Mouse (Mus musculus): Measurements from ENCODE around the gene Hoxd12. TPM values are rescaled to one million over a fixed set of nuclear protein-coding genes. Genes with fewer than 3 reads are reported as not detected.

Hoxd12 gene
- polyA plus RNA-seq, 1 experiment from 2014 or later, result not detected

GRCm38 (mm10) chr2:74711721-74712621 lies 37.2 kb downstream of the Hoxd12 start, which contains the start of the genes Hoxd3 and Hoxd4:
Gene Hoxd3 (plus strand): TSS chr2:74711927.
Gene Hoxd4 (plus strand): TSS chr2:74711929.
- ATAC-seq, result no peak
- Histone ChIP-seq H3K4me1 (peaks cover 12% of the 10 kb centered on the region), H3K4me2 (peak within 1 kb of the TSS; percentile 42), H3K9ac (no peak within 1 kb of the TSS), H3K4me3 (peak within 1 kb of the TSS; percentile 15), H3K9me3 (replicated peaks) (no peaks in the 10 kb centered on the region), H3K36me3 (ENCODE audit: poor library complexity, severe bottlenecking) (no peaks in the 10 kb centered on the region), H3K27ac (no peak within 1 kb of the TSS), H3K27me3 (peaks cover 98% of the 10 kb centered on the region)
- under 1% methylated on average over 65 of the region's 65 CpGs for WGBS

- no peak overlapping the region for H3K27ac ChIP-seq
- 3% methylated on average over 19 of the region's 19 CpGs for WGBS
- H3K9ac ChIP-seq, result no peak overlapping the region
- no peak overlapping the region for H3K4me2 ChIP-seq
- no peaks in the 10 kb centered on the region for H3K9me3 ChIP-seq (replicated peaks)
- H3K4me3 ChIP-seq, result no peak overlapping the region
- ATAC-seq, result no peak
- peaks cover 99% of the 10 kb centered on the region for H3K27me3 ChIP-seq
- peaks cover 12% of the 10 kb centered on the region for H3K4me1 ChIP-seq
- H3K36me3 ChIP-seq (ENCODE audit: poor library complexity, severe bottlenecking), result no peaks in the 10 kb centered on the region
Measured at GRCm38 (mm10) chr2:74713239-74714150, 38.7 kb downstream of the Hoxd12 start.

- Histone ChIP-seq H3K9ac (no peak overlapping the region), H3K9me3 (replicated peaks) (no peaks in the 10 kb centered on the region), H3K27me3 (peaks cover 99% of the 10 kb centered on the region), H3K4me3 (no peak overlapping the region), H3K27ac (no peak overlapping the region), H3K36me3 (ENCODE audit: poor library complexity, severe bottlenecking) (no peaks in the 10 kb centered on the region), H3K4me2 (no peak overlapping the region), H3K4me1 (peaks cover 12% of the 10 kb centered on the region)
- 3% methylated on average over 18 of the region's 18 CpGs for WGBS
- ATAC-seq, result no peak
Measured at GRCm38 (mm10) chr2:74714156-74714789, 39.5 kb downstream of the Hoxd12 start.

GRCm38 (mm10) chr2:74714881-74715280 lies 40.1 kb downstream of the Hoxd12 start:
- Histone ChIP-seq H3K27ac (no peak overlapping the region), H3K36me3 (ENCODE audit: poor library complexity, severe bottlenecking) (no peaks in the 10 kb centered on the region), H3K4me2 (no peak overlapping the region), H3K9ac (no peak overlapping the region), H3K9me3 (replicated peaks) (no peaks in the 10 kb centered on the region), H3K4me1 (peaks cover 12% of the 10 kb centered on the region), H3K27me3 (peaks cover 99% of the 10 kb centered on the region), H3K4me3 (no peak overlapping the region)
- no peak for ATAC-seq
- whole genome bisulfite sequencing, result under 1% methylated on average over 14 of the region's 14 CpGs

- H3K9ac ChIP-seq, result no peak overlapping the region
- WGBS, result 3% methylated on average over 26 of the region's 26 CpGs
- peak; percentile 38; the same call in 1 of the 2 replicates for ATAC-seq
- no peak overlapping the region for H3K27ac ChIP-seq
- no peaks in the 10 kb centered on the region for H3K36me3 ChIP-seq (ENCODE audit: poor library complexity, severe bottlenecking)
- peak overlapping the region; percentile 46 for H3K4me2 ChIP-seq
- H3K9me3 ChIP-seq (replicated peaks), result no peaks in the 10 kb centered on the region
- peaks cover 12% of the 10 kb centered on the region for H3K4me1 ChIP-seq
- H3K4me3 ChIP-seq, result 0 out of 2 replicates have a peak overlapping the region, but pooled peaks have one; percentile 4
- H3K27me3 ChIP-seq, result peaks cover 99% of the 10 kb centered on the region
Measured at GRCm38 (mm10) chr2:74715504-74716241, 40.9 kb downstream of the Hoxd12 start.

- Histone ChIP-seq H3K4me1 (0 out of 2 replicates have a peak, but pooled peaks cover 5% of the 10 kb centered on the region), H3K9me3 (replicated peaks) (no peaks in the 10 kb centered on the region), H3K9ac (no peak overlapping the region), H3K27ac (no peak overlapping the region), H3K4me3 (no peak overlapping the region), H3K27me3 (peaks cover 100% of the 10 kb centered on the region), H3K36me3 (ENCODE audit: poor library complexity, severe bottlenecking) (no peaks in the 10 kb centered on the region), H3K4me2 (no peak overlapping the region)
- 3% methylated on average over 2 of the region's 2 CpGs for WGBS
- ATAC-seq, result no peak
Measured at GRCm38 (mm10) chr2:74720384-74720783, 45.6 kb downstream of the Hoxd12 start.

GRCm38 (mm10) chr2:74720955-74721491 lies 46.2 kb downstream of the Hoxd12 start:
- Histone ChIP-seq H3K9ac (no peak overlapping the region), H3K4me1 (0 out of 2 replicates have a peak, but pooled peaks cover under 1% of the 10 kb centered on the region), H3K27ac (no peak overlapping the region), H3K4me3 (no peak overlapping the region), H3K9me3 (replicated peaks) (no peaks in the 10 kb centered on the region), H3K4me2 (no peak overlapping the region), H3K36me3 (ENCODE audit: poor library complexity, severe bottlenecking) (no peaks in the 10 kb centered on the region), H3K27me3 (peaks cover 100% of the 10 kb centered on the region)
- ATAC-seq, result no peak
- 0% methylated on average over 5 of the region's 5 CpGs for WGBS

GRCm38 (mm10) chr2:74721882-74722281 lies 47.1 kb downstream of the Hoxd12 start:
- Histone ChIP-seq H3K36me3 (ENCODE audit: poor library complexity, severe bottlenecking) (no peaks in the 10 kb centered on the region), H3K4me1 (no peaks in the 10 kb centered on the region), H3K9me3 (replicated peaks) (no peaks in the 10 kb centered on the region), H3K4me2 (no peak overlapping the region), H3K4me3 (no peak overlapping the region), H3K9ac (no peak overlapping the region), H3K27me3 (peaks cover 100% of the 10 kb centered on the region), H3K27ac (no peak overlapping the region)
- no peak for ATAC-seq
- 6% methylated on average over 6 of the region's 6 CpGs for WGBS

- no peaks in the 10 kb centered on the region for H3K36me3 ChIP-seq (ENCODE audit: poor library complexity, severe bottlenecking)
- no peak overlapping the region for H3K4me2 ChIP-seq
- no peak overlapping the region for H3K9ac ChIP-seq
- WGBS, result 3% methylated on average over 8 of the region's 8 CpGs
- H3K4me3 ChIP-seq, result no peak overlapping the region
- peaks cover 100% of the 10 kb centered on the region for H3K27me3 ChIP-seq
- no peak overlapping the region for H3K27ac ChIP-seq
- no peaks in the 10 kb centered on the region for H3K9me3 ChIP-seq (replicated peaks)
- ATAC-seq, result no peak
- H3K4me1 ChIP-seq, result 0 out of 2 replicates have a peak, but pooled peaks cover 2% of the 10 kb centered on the region
Measured at GRCm38 (mm10) chr2:74722949-74723348, 48.1 kb downstream of the Hoxd12 start.

GRCm38 (mm10) chr2:74724244-74725015 lies 49.6 kb downstream of the Hoxd12 start:
- peaks cover 100% of the 10 kb centered on the region for H3K27me3 ChIP-seq
- H3K27ac ChIP-seq, result no peak overlapping the region
- no peaks in the 10 kb centered on the region for H3K9me3 ChIP-seq (replicated peaks)
- 7% methylated on average over 7 of the region's 7 CpGs for WGBS
- no peak for ATAC-seq
- H3K4me2 ChIP-seq, result no peak overlapping the region
- H3K4me3 ChIP-seq, result no peak overlapping the region
- no peaks in the 10 kb centered on the region for H3K36me3 ChIP-seq (ENCODE audit: poor library complexity, severe bottlenecking)
- H3K4me1 ChIP-seq, result 0 out of 2 replicates have a peak, but pooled peaks cover 2% of the 10 kb centered on the region
- H3K9ac ChIP-seq, result no peak overlapping the region

Measured in forebrain, embryonic 13.5 days (tissue).